Mouse (Mus musculus) bone marrow macrophage, adult 2 months (primary cell): ENCODE data around the gene Kcnq1.

ENCODE experiments used
- CTCF ChIP-seq: IDR thresholded peaks from 2 replicates; pipeline ENCODE4 v1.5.1; 2012; ENCODE audit warnings: low read depth, mild to moderate bottlenecking, low read length, moderate library complexity
- POLR2A ChIP-seq: IDR thresholded peaks from 2 replicates; pipeline ENCODE4 v1.6.1; 2012; ENCODE audit warnings: mild to moderate bottlenecking, low read depth, low read length, borderline replicate concordance

DNA sequence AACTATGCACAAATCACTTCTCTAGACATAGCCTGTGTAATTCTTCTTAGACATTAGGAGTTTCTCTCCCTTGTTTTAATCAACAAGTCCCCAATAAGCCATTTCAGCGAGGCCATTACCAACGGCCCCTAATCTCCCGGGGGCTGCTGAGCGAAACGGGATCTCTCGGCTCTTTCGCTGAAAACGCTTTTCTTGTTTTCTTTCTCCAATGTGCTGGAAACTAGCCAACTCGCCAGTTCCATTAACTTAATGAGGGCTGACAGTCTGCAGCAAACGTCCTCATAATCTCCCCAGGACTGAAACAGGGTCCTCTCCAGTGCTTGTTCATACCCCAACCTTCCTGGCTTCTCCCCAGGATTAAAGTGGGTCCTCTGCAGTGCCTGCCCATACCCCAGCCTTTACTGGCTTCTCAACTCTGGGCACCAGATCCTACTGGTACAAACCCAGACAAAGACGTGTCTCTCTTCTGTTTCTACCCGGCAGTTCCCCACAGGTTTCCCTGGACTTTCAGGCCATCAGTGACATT is 237.7 kb downstream of the Kcnq1 start:
- TF ChIP-seq POLR2A (no peak), CTCF (no peak)
